Mouse (Mus musculus): Measurements from ENCODE around the gene Nup107.
"Not testable (repeated sequence)": the region's sequence is repeated elsewhere in the genome, so short reads cannot be mapped to it uniquely, and the experiment has no call there.

Nup107 gene

DNA sequence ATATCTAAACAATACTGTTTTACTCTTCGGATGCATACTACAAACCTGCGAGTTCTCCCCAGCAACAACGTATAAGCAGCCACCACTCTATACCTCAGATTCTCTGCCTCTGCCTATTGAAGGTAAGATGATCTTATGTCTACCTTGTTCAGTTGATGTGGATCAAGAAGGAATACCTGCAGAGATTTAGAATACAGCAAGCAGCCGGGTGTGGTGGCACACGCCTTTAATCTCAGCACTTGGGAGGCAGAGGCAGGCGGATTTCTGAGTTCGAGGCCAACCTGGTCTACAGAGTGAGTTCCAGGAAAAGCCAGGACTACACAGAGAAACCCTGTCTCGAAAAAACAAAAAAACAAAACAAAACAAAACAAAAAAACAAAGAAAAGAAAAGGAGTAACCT lies 55.0 kb downstream of the Nup107 start:
- DNase-seq (ENCODE audit: low read depth, low spot score) = not testable (repeated sequence)

GRCm38 (mm10) chr10:117737075-117737474 lies 55.4 kb downstream of the Nup107 start:
- DNase-seq (ENCODE audit: low read depth, low spot score) = no peak

DNA sequence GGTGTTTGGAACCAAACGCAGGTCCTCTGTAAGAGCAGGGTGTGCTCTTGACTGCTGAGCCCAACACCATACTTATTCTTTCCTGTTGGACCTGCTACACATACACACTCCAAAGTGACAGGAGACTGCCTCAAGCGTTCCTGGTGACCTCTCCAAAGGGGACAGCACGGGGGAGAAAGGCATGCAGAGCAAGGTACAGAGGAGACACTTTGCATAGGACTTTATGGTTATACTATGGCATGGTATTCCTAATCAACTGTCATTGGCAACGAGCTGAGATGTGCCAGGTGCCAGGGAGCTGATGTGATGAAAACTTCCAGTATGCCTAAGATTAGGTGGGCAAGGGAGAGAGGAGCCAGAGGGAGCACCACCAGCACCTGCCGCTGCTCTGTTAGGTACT lies 55.9 kb downstream of the Nup107 start:
- DNase-seq (ENCODE audit: low read depth, low spot score) = no peak

DNA sequence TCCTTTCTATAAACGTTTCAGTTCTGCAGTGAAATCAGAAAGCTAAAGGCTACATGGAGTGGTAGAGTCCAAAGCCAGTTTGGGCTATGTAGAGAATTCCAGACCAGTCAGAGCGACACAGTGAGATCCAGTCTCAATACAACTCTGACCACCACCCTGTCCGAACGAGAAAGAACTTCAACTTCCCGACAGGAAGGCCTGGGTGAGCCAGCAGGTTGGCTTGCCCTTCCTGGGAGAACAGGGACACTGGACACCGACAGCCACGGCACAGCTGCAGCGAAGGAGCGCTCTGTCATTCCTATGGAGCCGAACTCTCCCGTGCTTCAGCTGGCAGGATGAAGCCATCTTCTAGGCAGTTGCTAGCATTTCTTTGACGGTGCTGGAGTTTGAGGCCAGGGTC lies 57.1 kb downstream of the Nup107 start:
- not testable (repeated sequence) for DNase-seq (ENCODE audit: low read depth, low spot score)

DNA sequence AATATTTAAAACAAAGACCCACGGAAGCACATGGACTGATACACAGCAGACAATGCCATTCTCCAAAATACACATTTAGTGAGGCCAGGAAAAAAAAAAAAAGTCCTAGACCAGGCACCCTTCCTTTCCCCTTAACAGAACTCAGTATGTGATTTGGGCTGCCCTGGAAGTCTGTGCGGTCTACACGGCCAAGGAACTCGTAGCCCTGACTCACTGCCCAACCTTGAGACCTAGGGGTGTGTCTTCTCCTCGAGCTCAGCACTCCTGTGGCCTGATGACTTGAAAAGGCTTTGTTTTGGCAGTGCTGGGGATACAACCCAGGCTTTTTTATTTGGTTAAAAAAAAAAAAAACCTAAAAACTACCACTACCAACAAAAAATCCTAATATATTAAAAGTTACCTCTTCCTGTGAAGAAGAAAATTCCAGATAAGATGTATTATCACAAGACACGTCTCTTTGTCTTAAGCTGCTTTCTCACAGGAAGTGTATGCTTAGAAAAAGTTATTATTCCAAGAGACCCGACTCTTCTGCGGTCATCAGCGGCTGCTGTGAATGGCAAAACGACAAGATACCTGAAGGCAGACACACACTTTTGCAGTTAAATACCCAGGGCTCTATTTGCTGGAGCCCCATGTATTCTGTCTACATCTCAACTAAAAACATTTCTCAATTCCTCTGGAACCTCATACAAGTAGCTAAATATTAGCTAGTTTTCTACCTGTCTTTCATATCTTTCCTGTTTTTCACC lies 58.2 kb downstream of the Nup107 start:
- not testable (repeated sequence) for DNase-seq (ENCODE audit: low read depth, low spot score)

GRCm38 (mm10) chr10:117733626-117734025 lies 58.9 kb downstream of the Nup107 start:
- not testable (repeated sequence) for DNase-seq (ENCODE audit: low read depth, low spot score)

DNA sequence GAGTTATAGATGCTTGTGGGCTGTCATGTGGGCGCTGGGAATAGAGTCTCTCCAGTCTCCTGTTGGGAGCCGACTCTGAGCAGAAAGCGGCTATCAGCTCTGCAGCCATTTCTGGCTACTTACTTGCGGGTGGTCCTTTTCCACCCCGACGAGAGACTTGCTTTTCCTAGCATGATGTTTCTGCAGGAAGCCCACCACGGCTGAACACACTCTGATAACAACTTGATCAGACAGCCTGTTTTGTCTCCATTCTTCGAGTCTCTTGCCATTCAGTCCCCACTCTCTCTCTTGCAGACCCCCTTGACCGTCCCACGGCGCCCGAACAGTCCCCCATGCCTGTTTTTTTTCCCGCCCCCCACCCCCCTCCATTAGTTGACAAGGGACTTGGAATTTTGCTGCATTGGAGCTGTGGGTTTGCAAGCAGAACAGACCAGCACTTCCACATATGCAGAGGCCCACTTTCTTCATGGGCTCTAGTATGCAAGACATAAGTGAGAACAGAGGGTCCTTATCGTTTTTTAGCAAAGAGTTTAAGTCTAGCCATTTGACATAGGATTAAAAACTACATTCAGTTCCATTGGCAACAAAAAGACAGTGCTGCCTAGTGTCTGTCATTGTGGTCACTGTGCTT lies 59.4 kb downstream of the Nup107 start:
- DNase-seq (ENCODE audit: low read depth, low spot score) = no peak

GRCm38 (mm10) chr10:117732184-117732583 lies 60.3 kb downstream of the Nup107 start:
- DNase-seq (ENCODE audit: low read depth, low spot score) = no peak

GRCm38 (mm10) chr10:117731244-117732101 lies 61.0 kb downstream of the Nup107 start:
- no peak for DNase-seq (ENCODE audit: low read depth, low spot score)

DNA sequence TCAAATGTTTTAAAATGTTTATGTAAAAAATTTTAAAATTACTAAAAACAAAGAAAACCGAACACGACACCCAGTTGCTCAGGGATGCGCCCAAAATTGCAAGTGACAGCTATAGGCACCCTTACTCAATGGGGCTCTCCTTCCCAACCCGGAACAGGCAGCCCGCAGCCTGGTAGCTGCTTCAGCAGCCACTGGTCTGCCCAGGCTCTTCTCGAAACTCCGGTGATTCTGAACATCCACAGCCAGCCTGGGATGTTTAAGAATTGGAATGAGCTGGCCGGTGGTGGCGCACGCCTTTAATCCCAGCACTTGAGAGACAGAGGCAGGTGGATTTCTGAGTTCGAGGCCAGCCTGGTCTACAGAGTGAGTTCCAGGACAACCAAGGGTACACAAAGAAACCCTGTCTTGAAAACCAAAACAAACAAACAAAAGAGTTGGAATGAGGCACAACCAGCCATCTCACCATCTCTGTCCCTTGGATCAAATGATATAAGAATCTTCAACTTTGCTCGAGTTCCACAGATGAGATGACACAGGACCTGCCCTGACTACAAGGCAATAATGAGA lies 61.8 kb downstream of the Nup107 start:
- DNase-seq (ENCODE audit: low read depth, low spot score) = no peak

DNA sequence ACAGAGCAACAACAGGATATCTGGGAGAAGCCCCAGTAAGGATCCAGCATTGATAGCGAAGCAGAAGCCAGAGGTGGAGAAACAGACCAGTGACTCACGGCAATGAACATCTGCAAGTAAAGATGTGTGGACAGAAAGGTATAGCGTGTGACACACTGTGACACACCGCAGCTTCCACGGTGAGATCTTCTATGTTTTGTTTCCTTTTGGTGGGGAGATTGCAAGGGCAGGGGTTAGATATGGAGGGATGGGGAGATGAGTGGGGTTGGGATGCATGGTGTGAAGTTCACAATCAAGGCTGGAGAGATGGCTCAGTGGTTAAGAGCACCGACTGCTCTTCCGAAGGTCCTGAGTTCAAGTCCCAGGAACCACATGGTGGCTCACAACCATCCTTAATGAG lies 62.4 kb downstream of the Nup107 start:
- DNase-seq (ENCODE audit: low read depth, low spot score) = no peak

DNA sequence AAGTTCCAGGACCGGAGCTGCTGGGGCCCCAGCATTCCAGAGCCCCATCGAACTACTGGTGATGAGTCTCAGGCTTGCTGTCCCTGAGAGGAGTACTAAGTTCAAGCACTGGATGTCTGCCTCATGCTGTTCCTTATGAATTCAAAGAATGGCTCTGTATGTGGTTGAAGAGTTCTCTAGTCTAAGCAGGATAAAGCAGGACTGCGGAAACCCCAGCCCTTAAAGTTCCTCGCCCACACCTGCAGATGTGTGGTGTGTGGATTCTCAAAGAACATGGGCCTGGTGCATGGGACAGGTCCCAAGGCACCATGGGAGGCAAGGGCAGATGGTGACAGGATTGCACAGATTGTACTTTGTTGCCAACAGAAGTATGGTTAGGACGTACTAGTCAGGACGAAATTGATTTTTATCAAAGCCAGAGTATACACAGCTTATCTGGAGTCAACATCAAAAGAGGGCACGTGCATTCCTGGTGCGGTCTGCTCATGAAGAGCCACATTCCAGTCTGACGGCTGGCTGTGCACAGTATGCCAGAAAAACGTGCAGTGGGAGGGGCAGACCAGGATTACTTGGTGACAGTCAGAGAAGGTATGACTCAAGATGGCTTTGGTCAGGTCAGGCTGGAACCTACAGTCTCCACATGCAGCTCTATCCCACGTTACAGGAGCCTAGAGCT lies 63.2 kb downstream of the Nup107 start:
- no peak for DNase-seq (ENCODE audit: low read depth, low spot score)

DNA sequence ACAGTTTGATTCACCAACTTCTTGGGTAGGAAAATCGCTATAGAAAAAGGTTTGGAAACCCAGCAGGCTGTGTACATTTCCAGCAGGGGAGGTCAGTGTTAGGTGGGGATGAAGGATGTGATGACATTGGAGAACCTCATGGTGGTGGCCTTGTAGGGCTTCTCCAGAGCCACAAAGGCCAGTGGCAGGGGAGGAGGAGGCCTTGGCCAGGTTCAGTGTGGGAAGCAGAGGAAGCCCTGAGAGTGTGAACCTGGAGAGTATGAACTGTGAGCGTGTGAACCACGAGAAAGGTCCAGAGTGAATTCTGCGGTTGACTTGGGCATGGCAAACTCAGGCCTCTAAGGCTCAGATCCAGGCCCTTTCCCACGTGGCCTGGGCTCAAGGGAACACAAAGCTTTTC lies 63.9 kb downstream of the Nup107 start:
- DNase-seq (ENCODE audit: low read depth, low spot score) = no peak

GRCm38 (mm10) chr10:117727518-117728110 lies 64.9 kb downstream of the Nup107 start:
- no peak for DNase-seq (ENCODE audit: low read depth, low spot score)

GRCm38 (mm10) chr10:117726888-117727385 lies 65.6 kb downstream of the Nup107 start:
- DNase-seq (ENCODE audit: low read depth, low spot score) = no peak

- DNase-seq (ENCODE audit: low read depth, low spot score) = no peak
These were observed 66.2 kb downstream of the Nup107 start for GRCm38 (mm10) chr10:117726350-117726749.

DNA sequence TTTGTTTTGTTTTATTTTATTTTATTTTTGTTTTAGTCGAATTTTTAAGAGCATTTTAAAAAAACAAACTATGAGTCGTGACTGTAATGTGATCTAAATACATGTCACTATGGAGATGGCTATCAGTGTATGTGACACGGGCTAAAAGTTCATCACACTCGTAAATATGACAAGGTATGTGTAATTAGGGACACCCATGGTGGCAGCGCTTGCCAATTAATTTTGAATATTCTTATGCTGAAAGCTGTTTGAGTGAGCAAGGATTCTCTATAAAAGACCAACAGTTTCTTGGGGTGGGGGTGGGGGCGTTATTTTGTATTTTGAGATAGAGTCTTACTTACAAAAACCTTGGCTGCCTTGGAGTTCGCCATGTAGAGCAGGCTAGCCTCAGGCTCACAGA lies 66.8 kb downstream of the Nup107 start:
- no peak for DNase-seq (ENCODE audit: low read depth, low spot score)

DNA sequence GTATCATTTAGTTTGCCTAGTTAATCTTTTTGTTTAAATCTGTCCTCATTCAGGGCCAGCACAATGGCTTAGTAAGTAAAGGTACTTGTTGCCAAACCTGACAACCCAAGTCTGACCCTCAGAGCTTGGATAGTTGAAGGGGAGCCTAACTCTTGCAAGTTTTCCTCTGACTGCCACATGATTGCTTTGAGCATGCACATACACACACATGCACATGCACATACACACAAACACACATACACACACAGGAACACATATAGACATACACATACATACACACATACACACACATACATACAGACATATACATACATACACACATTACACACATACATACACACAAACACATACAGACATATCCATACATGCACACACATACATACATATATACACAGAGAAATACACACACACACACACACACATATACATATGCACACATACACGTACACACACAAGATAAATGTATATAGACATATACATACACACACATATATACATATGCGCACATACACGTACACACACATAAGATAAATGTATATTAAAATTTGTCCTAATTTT lies 67.6 kb downstream of the Nup107 start:
- no peak for DNase-seq (ENCODE audit: low read depth, low spot score)

DNA sequence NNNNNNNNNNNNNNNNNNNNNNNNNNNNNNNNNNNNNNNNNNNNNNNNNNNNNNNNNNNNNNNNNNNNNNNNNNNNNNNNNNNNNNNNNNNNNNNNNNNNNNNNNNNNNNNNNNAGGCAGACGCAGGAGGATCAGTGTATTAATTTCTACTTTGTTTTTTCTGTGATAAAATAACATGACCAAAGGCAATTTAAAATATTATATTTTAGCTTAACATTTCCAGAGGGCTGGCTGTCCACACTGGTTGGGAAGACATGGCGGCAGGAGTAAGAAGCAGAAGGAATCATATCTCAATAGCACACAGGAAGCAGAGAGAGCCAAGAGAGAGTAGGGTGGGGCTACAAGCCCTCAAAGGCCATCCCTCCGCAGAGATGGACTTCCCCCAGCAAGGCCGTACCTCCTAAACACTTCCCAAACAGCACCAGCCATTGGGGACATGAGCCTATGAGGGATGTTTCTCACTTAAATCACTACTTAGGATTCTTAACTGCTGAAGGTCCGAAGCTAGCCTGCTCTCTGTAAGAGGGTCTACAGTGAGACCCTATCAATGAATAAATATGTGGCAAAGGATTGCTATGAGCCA lies 68.3 kb downstream of the Nup107 start:
- no peak for DNase-seq (ENCODE audit: low read depth, low spot score)
